Mouse (Mus musculus): Measurements from ENCODE around the gene Glis1.

GRCm38 (mm10) chr4:107426631-107427030, 7.8 kb upstream of the Glis1 start:
- TF ChIP-seq CTCF (IDR thresholded peaks at IDR 0.05; ENCODE audit: low read depth), result no peak
- TF ChIP-seq EP300 (optimal IDR thresholded peaks at IDR 0.05), result no peak
